Mouse (Mus musculus): ENCODE measurements at regions not wholly inside any gene's neighbourhood (a gene's known extent, or its start where the extent isn't known, plus 50 kb on each side); places are given as distances from the start of the nearest gene placed in this dataset.
"Not testable (repeated sequence)": the region's sequence is repeated elsewhere in the genome, so short reads cannot be mapped to it uniquely, and the experiment has no call there.

DNA sequence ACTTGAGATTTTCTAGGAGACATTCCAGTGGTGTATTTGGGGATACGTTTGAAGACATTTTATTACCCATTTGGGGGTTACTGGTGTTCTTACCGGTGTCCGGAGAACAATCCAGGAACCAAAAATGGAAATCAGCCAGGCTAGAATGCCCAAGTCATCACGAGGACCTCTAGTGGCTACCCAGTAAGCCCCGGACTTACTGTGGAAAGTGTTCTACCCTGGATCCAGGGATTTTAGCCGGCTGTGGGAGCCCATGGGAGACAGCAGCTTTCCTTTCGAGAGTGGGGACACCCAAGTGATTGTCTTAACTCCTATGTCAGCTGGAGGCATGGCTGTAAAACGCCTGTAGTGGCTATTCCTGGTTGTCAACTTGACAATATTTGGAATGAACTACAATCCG lies 77.0 kb upstream of the Lemd2 start:
- no peak for DNase-seq

- not testable (repeated sequence) for DNase-seq
Measured at GRCm38 (mm10) chr17:27279491-27280288, 75.4 kb upstream of the Lemd2 start.

DNA sequence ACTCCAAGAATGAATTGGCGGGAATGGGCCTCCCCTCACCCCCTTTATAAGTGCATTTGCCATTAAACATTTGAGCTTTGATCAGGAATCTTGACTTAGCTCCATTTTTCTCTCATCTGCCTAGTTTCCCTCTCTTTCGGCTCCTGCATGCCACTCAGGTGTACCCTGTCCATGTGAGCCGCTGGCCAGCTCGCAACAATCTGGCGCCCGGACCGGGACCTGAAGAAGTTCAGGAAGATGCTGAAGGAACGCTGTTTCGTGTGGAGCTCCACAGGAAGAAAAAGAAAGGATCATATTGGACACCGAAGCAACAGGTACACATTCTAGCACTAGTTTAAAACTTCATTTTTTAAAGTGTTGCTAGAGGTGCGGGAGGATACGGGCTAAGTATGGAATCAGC lies 73.5 kb upstream of the Lemd2 start:
- DNase-seq = not testable (repeated sequence)

DNA sequence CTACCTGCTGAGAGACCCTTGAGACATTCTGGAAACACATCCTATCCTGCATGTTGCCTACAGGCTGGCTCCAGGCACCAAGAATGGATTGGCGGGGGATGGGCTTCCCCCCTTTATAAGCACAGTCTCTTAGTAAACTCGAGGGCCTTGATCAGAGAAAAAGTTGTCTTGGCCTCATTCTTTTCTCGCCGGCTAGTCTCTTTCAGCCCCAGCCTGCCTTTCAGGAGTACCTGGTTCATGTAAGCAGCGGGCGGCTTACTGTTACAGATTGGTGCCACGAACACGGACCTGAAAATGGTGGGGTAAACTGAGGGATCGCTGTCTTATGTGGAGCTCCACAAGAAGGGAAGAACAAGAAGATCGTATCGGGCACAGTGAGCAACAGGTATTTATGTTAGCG lies 67.5 kb upstream of the Lemd2 start:
- DNase-seq = not testable (repeated sequence)

DNA sequence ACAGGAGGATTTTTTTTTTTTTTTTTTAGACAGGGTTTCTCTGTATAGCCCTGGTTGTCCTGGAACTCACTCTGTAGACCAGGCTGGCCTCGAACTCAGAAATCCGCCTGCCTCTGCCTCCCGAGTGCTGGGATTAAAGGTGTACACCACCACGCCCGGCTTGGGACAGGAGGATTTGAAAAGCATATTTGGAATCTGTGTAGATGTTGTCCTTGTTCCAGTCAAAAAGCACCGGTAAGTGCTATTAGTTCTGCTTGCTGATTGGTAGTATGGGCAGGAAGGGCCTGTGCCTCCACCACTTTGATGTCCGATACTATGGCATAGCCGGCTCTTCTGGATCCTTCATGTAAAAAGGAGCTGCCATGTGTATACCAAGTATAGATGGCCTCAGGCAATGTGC lies 66.5 kb upstream of the Lemd2 start:
- DNase-seq = not testable (repeated sequence)

DNA sequence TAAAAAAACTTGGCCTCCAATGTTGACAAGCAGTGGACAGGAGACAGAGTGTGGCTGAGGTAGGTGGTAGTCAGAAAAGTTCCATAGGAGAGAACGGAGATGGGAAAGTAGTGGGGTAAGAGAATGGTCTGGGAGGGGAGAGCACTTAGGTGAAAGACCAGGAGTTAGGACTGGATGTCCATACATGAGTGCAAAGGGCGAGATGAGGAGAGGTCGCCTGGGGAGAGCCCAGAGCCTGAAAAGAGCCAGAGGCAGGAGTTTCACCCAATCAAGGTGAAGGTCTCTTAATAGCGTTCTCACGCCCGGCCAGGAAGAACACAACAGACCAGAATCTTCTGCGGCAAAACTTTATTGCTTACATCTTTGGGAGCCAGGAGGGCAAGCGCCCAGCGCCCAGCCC lies 60.3 kb upstream of the Lemd2 start:
- DNase-seq = not testable (repeated sequence)

DNA sequence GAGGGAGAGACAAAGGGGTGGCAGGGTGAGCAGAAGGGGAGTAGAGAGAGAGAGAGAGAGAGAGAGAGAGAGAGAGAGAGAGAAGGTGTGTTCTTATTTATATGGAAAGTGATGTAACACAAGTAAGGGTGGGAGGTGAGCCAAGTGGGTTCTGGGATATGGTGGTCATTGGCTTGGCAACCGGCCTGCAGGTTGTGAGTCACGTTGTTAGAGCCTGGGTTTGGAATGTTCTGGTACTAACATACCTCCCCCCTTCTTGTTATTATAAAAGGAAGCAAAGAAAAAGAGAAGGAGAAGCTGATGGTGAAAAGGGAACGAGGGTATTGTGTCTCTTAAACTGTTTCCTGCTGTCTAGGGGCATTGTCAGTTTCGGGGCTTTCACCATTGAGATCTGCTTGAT lies 58.3 kb upstream of the Lemd2 start:
- no peak for DNase-seq

- DNase-seq = no peak
Measured at GRCm38 (mm10) chr17:27261981-27262380, 57.7 kb upstream of the Lemd2 start.

DNA sequence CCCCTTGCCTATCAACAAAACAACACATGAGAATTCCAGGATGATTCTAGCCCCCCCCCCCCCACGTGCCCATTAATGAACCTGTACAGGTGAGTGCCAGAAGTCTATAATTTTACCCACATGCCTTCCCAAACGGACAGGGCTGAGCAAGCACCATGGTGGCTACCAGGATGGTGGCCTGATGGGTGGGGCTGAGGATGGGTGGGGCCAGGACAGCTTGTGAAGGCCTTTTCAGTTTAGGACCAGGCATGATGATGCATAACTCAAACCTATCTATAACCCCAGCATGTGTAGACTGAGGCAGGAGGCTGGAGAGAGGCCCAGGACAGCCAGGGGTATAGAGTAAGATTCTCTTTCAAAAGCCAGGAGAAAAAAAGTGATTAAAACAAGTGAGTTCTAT lies 57.0 kb upstream of the Lemd2 start:
- no peak for DNase-seq

GRCm38 (mm10) chr17:27260116-27260515 lies 55.8 kb upstream of the Lemd2 start:
- no peak for DNase-seq

- no peak for DNase-seq
Measured at GRCm38 (mm10) chr17:27257345-27257744, 53.1 kb upstream of the Lemd2 start.

DNA sequence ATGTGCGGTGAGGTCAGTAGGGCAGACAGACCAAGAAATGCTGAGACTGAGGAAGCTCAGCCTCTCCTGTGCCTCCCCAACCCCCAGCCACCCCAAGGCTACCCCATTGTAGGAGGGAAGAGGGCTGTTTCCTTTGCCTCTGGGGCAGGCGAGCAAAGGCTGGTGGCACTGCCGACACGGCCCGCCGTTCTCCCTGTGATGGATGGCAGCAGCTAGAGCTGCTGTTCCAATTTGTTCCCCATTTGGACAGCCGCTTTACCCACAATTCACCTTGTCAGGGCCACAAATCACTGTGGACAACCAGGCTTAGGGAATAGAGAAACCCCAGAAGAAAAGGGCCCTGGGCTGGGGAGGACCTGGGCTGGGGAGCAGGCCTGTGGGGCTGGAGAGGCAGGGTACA lies 51.5 kb upstream of the Lemd2 start:
- DNase-seq = no peak

Small RNA genes in the stretch of these regions (microRNA-seq; reads per million reads assigned to microRNA genes)
- 0 reads per million in 2 experiments for gene Mir7214
- gene Mir7216 = 0 reads per million in 2 experiments
- 0 reads per million in 2 experiments for gene Mir7217
- gene Mir7218 = 0 reads per million in 2 experiments
